Mouse (Mus musculus): ENCODE measurements around the gene Cnnm2.

DNA sequence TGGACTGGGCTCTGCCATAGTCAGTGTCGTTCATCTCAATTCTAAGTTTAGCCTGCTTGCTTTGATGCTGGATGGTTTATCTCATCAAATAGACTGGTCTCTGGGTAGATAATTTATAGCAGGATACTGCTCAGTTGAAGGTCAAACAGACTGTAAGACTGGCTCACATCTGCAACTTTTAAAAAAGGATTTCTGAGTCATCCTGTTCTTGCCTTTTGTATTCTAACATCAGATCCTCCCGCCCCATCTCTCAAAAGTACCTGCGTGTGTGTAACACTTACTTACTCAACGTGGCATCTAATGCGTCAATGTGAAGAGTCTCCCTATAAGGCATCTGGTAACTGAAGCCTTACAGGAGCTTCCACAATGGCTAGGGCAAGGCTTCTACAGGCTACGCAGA is 159.2 kb downstream of the Cnnm2 start:
- TF ChIP-seq POLR2A (IDR thresholded peaks at IDR 0.05; ENCODE audit: extremely low read depth, insufficient read depth, low read length) = no peak
- no peak for TF ChIP-seq CTCF (IDR thresholded peaks at IDR 0.05; ENCODE audit: extremely low read depth, insufficient read depth, low read length)

All from cortical plate, adult 2 months (tissue).